Mouse (Mus musculus) mature B cell (primary cell): Measurements from ENCODE around the gene Dlg2.

ENCODE experiments used
- in situ Hi-C: fragments of 300-500 bp; cut with MboI; formaldehyde crosslinking; loops from 2 replicates; pipeline ENCODE4 v1.14.3; 2019

Gene Dlg2

DNA sequence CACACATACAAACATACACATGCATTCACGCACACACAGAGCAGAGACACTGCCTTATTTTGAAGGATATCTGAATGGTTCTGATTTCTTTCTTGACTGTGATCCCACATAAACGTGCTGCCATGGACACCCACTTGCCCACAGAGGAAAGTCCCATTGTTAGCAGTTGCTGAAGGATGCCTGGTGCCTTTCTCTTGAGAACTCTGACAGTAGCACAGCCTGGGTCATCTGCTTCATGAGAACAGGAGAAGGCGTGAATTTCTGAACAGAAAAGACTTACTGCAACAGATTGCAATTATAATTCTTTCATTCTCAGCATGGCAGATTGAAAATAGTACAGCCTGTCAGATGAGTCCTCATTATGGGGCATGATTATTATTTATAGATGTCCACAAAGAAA lies 1442.6 kb downstream of the Dlg2 start:
- in situ Hi-C loops = no loop called here

GRCm38 (mm10) chr7:91919738-91920137 lies 1443.3 kb downstream of the Dlg2 start:
- in situ Hi-C loops = no loop called here

DNA sequence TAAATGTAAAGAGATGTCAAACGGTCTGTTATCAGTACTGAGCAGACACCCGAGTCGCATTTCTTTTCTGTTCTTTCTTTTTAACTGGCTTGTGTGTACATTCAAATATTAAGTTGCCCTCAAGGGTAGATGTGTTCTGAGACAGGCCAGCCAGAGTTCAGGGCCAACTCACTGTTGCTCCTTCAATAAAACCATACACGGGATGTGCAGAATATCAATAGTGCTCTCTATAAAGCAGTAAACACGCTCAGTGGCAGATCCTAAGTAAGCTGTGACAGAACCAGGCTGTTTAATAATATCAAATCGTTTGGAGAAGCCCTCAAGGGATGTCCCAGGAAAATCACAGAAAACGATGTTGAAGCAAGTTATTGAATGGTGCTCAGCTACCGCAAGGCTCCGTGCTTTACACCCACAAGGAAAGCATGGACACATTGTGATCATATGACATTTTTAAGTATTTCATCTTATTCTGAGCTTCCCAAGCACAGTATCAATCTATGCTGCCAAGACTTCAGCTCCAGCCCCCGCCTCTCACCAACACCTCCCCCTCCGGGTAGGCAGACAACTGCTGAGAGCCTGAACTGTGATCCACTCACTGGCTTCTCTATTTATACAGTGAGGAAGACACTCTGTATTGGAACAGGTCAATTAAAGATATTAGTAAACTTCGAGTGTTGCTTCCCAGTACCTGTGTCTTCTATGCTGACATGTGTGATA lies 1458.6 kb downstream of the Dlg2 start:
- in situ Hi-C loops = no loop called here

- in situ Hi-C loops = no loop called here
Observed at GRCm38 (mm10) chr7:91936193-91936592, 1459.7 kb downstream of the Dlg2 start.

- in situ Hi-C loops = no loop called here
Observed at GRCm38 (mm10) chr7:91943224-91943623, 1466.8 kb downstream of the Dlg2 start.

GRCm38 (mm10) chr7:91955584-91955983 lies 1479.1 kb downstream of the Dlg2 start:
- in situ Hi-C loops = no loop called here

- in situ Hi-C loops = no loop called here
Observed at GRCm38 (mm10) chr7:91962956-91963355, 1486.5 kb downstream of the Dlg2 start.

DNA sequence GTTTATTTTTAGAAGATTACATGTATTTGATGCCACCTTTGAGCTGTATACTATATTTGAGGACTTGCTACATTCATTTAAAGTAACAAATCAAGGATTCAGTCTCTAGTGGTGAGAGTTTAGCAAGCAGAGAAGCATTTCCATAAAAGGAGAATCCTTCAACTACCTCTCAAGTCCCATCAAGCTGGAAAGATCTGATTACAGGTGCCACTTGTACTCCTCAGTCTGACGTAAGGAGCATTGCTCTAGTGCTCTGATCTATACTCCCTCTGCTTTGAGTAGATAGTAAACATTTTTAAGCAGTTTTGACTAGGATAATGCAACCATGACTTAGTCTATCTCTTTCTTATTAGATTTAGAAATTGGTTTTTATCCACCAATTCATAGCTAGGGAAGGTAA lies 1496.5 kb downstream of the Dlg2 start:
- in situ Hi-C loops = no loop called here

GRCm38 (mm10) chr7:92003769-92004455 lies 1527.4 kb downstream of the Dlg2 start:
- in situ Hi-C loops = no loop called here

GRCm38 (mm10) chr7:92005681-92006425 lies 1529.4 kb downstream of the Dlg2 start:
- in situ Hi-C loops = no loop called here

GRCm38 (mm10) chr7:92008702-92009101 lies 1532.2 kb downstream of the Dlg2 start:
- in situ Hi-C loops = no loop called here

DNA sequence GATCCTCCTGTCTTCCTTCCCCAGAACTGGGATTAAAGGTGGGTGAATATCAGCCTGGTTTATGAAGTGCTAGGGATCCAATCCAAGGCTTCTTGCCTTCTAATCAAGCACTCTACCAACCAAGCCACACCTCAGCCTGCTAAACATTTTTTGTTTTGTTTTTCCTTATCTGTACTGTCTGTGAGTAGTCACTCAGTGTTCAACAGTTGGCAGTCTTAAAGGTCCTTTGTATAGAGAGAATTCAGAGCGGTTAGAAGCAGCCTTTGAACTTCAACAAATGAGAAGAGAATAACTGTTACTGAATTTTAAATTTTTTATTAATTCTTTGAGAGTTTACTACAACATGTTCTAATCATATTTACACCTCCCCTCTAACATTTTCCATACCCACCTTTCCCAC lies 1548.5 kb downstream of the Dlg2 start:
- in situ Hi-C loops = no loop called here

DNA sequence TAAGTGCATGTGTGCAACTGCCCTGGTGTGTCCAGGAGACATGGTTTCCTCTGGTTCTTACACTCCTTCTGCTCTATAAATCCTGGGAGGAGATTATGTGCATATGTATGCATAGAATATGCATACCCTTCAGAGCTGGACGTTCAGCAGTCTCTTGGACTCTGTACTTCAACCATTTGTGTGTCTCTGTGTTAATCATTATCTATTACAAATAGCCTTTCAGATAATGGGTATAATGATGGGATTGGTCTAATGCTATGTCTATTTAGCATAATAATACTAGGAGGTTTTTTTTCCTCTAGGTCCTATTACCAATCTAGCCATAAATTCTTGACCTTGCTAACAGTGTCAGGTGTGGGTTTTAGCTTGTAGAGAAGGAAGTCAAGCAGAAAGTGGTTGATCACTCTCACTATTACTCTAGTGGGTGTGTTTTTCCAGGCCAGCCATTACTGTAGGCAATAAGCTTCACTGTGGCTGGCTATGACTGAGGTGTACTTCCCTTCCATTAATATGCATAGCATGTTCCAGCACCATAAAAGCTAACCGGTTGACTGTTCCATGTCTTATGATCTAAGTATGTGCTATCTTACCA lies 1549.1 kb downstream of the Dlg2 start:
- in situ Hi-C loops = no loop called here

GRCm38 (mm10) chr7:92027049-92027448 lies 1550.6 kb downstream of the Dlg2 start:
- in situ Hi-C loops = no loop called here

- in situ Hi-C loops = no loop called here
Observed at GRCm38 (mm10) chr7:92034256-92034655, 1557.8 kb downstream of the Dlg2 start.

- in situ Hi-C loops = no loop called here
Observed at GRCm38 (mm10) chr7:92040187-92040586, 1563.7 kb downstream of the Dlg2 start.

GRCm38 (mm10) chr7:92040785-92041411 lies 1564.4 kb downstream of the Dlg2 start:
- in situ Hi-C loops = no loop called here

- in situ Hi-C loops = no loop called here
Observed at GRCm38 (mm10) chr7:92044966-92045365, 1568.5 kb downstream of the Dlg2 start.

GRCm38 (mm10) chr7:92047271-92047670 lies 1570.8 kb downstream of the Dlg2 start:
- in situ Hi-C loops = no loop called here

GRCm38 (mm10) chr7:92048876-92049275 lies 1572.4 kb downstream of the Dlg2 start:
- in situ Hi-C loops = no loop called here

GRCm38 (mm10) chr7:92066851-92067250 lies 1590.4 kb downstream of the Dlg2 start:
- in situ Hi-C loops = no loop called here

- in situ Hi-C loops = no loop called here
Observed at GRCm38 (mm10) chr7:92087429-92087828, 1611.0 kb downstream of the Dlg2 start.
